Mouse (Mus musculus): ENCODE measurements at regions not wholly inside any gene's neighbourhood (a gene's known extent, or its start where the extent isn't known, plus 50 kb on each side); places are given as distances from the start of the nearest gene placed in this dataset.

- ChIA-PET CTCF (no interaction called here), POLR2A (no interaction called here)
Observed at GRCm38 (mm10) chr19:52606859-52607258, 342.8 kb downstream of the Ins1 start.

- CTCF ChIA-PET = no interaction called here
- POLR2A ChIA-PET = no interaction called here
Observed at GRCm38 (mm10) chr19:52600410-52600809, 336.3 kb downstream of the Ins1 start.

GRCm38 (mm10) chr19:52565401-52565800 lies 301.3 kb downstream of the Ins1 start:
- CTCF ChIA-PET = interaction anchor here in 1 of 4 experiments (0.6 kb wide), 1 partner anchor 116 kb away, joined by 3 read pairs; no protein-coding TSS in a partner anchor
- POLR2A ChIA-PET = no interaction called here

- ChIA-PET CTCF (no interaction called here), POLR2A (no interaction called here)
Observed at GRCm38 (mm10) chr19:52534758-52535157, 270.7 kb downstream of the Ins1 start.

GRCm38 (mm10) chr19:52525509-52525908 lies 261.4 kb downstream of the Ins1 start:
- CTCF ChIA-PET = no interaction called here
- POLR2A ChIA-PET = no interaction called here

GRCm38 (mm10) chr19:52503331-52503730 lies 239.2 kb downstream of the Ins1 start:
- POLR2A ChIA-PET = interaction anchor here in 1 of 4 experiments (0.7 kb wide), 1 partner anchor 101 kb away, joined by 3 read pairs; no protein-coding TSS in a partner anchor
- CTCF ChIA-PET = no interaction called here
